Mouse (Mus musculus) right cerebral cortex, postnatal 14 days (tissue): ENCODE results near the gene Hist1h3g.
"Not testable (repeated sequence)": the region's sequence is repeated elsewhere in the genome, so short reads cannot be mapped to it uniquely, and the experiment has no call there.

Source experiments
- DNase-seq: peaks from one replicate; pipeline ENCODE4 v3.0.0; 2022

Gene Hist1h3g

DNA sequence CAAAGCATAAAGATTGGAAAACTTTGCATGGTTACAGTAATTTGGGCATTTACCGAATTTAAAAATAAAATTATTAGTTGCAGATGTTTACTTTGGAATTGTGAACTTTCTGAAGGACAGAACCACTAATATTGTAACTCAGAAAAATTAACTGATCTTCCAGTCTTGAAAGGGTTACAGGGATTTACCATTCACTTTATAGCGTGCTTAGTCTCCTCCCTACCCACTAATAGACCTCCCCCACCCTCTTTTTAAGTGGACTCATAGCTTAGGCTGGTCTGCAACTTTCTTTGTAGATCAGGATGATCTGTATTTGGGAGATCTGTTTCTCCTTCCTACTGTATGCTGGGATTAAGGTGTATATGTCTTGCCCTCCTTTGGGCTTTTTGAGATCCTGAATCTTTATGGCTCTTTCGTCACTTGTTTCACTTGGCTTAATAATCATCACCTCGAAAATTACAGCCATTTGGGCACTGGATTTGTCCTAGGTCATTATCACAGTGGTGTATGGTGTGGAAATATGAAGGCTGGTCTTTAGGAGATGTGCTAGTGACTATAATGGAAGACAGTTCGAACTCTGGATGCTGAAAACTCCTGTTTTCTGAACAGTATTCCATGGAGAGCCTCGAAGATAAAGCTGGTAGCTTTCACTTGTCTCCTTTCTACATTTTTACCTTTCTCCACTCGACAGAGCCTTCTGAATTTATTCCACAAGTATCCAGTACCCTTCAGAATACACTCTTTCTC lies 1.0 kb downstream of the Hist1h3g start:
- no peak for DNase-seq

DNA sequence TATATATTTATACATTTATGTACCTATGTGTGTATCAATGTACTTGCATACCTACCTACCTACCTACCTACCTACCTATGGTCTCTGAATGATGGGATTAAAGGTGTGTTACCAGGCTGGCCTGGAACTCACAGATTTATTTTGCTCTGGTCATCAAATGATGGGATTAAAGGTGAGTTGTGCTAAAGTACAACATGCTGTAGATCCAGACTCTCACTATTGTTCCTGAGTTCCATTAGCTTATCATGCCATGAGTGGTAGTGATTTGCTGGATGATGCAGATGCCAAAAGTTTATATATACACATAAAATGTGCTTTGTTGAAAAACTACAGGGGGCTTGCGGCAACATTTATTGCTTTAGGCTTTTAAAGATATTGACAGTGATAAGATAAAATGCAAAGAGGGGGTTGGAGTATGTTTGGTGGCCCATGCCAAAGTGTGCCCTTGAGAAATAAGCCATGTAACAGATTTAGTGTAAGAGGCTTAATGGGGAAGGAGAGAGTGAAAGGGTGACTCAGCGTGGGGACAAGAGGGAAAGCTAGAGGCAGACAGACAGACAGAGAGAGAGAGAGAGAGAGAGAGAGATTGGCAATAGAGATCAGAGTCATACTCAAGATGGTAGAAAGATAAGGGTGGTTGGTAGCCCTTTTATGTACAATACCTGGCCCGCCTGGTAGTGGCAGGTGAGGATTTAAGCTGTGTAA lies 1.9 kb downstream of the Hist1h3g start:
- DNase-seq: no peak

DNA sequence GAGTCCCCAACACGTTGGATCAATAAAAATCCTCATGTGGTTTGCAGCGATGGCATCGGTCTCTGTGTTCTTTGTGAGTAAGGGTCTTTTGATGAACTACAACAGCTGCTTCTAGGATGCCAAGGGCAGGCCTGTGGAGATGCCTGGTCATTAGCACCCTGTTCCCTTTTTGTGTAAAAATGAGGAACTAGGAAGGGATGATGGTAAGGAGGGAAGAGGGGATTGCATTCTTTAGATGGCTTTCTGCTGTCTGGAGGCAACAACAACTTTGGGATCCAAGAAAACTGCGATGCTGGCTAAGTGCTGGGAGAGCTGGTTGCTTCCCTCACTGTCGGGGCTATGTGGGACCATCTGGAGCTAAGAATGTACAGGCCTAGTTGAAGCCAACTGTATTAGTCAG lies 3.0 kb downstream of the Hist1h3g start:
- DNase-seq: no peak

DNA sequence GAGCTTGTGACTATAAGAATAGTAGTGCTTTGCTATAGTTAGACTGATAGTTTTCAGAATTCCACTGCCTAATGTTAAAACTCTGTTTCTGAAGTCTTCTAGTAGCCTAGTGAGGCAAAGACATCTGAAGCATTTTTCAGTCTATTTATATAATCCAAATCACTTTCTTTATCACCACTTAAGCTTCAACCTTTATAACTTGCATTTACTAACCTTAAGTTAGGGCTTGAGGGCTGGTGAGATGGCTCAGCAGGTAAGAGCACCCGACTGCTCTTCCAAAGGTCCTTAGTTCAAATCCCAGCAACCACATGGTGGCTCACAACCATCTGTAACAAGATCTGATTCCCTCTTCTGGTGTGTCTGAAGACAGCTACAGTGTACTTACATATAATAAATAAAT lies 4.6 kb downstream of the Hist1h3g start:
- DNase-seq: not testable (repeated sequence)

DNA sequence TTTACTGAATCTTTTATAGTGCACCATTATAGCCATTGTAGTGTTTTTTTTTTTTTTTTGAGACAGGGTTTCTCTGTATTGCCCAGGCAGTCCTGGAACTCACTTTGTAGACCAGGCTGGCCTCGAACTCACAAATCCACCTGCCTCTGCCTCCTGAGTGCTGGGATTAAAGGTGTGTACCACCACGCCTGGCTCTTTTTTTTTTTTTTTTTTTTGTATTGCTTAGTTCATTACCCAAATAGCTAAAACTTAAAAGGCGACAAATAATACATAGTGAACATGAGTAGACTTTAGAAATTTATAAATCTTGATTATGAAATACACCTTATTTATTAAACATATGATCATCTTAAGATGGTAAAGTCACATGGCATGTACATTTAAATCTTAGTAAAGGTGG lies 6.3 kb downstream of the Hist1h3g start:
- DNase-seq: no peak

DNA sequence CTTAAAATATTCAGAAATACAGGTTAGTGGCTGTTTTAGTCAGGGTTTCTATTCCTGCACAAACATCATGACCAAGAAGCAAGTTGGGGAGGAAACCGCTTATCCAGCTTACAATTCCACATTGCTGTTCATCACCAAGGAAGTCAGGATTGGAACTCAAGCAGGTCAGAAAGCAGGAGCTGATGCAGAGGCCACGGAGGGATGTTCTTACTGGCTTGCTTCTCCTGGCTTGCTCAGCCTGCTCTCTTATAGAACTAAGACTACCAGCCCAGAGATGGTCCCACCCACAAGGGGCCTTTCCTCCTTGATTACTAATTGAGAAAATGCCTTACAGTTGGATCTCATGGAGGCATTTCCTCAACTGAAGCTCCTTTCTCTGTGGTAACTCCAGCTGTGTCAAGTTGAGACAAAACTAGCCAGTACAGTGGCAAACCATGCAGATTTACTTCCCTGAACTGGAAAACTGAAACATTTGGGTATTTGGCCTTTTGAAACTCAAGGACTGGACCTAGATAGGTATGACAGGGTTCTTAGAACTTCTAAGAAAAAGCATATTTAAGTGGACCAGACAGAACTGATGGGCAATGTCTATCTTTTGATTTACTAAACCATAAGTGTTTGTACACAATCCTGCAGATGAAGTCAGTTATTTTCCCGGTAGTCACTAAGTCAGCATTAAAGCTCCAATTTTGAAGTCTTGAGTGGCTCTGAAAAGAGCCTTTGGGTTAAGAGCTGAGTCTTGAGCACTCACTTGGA lies 7.2 kb downstream of the Hist1h3g start:
- not testable (repeated sequence) for DNase-seq

DNA sequence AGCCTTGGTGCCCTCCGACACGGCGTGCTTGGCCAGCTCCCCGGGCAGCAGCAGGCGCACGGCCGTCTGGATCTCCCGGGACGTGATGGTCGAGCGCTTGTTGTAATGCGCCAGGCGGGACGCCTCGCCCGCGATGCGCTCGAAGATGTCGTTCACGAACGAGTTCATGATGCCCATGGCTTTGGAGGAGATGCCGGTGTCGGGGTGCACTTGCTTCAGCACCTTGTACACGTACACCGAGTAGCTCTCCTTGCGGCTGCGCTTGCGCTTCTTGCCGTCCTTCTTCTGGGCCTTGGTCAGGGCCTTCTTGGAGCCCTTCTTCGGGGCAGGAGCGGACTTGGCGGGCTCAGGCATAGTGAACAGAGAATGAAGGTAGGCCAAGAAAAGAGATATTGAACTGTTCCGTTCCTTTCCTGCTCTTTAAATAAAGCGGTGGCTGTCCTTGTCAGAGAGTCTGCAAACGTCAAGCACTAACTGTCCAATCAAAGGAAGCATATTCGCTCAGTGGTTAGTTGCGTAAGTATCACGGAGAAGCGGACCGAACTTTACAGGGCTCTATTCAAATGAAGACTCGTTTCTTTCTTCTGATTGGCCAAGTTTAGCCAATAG lies 7.9 kb downstream of the Hist1h3g start, which contains the start of gene Hist1h2bh:
TSS of gene Hist1h2bh (minus strand) at position 394 of the 609 bp plus-strand sequence.
- not testable (repeated sequence) for DNase-seq

GRCm38 (mm10) chr13:23543965-23544786 lies 9.0 kb downstream of the Hist1h3g start, which contains the start of gene Hist1h3f:
Gene Hist1h3f, plus strand, starts transcription at chr13:23544052.
- peak; percentile 25 for DNase-seq

- DNase-seq: not testable (repeated sequence)
Observed at GRCm38 (mm10) chr13:23544787-23545120, 9.5 kb downstream of the Hist1h3g start.

DNA sequence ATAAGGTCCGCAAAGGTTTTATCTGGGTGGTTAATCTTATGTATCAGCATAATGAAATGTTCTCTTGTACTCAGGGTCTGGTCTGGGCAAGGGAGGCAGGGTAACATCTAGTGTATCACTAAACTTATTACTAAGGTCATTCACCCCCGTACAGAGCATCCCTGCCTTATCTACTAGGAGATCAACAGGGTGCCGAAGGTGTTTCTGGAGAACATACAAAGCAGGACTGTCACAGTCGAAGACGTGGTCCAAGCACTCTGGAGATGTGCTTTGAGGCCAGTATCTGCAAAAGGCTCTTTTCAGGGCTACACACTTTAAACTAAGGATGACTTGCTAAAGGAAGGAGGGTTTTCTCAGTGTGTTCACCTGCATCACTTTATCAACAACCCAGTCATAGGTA lies 11.5 kb downstream of the Hist1h3g start:
- DNase-seq: no peak

- DNase-seq: no peak
Observed at GRCm38 (mm10) chr13:23550761-23551145, 15.5 kb downstream of the Hist1h3g start.

DNA sequence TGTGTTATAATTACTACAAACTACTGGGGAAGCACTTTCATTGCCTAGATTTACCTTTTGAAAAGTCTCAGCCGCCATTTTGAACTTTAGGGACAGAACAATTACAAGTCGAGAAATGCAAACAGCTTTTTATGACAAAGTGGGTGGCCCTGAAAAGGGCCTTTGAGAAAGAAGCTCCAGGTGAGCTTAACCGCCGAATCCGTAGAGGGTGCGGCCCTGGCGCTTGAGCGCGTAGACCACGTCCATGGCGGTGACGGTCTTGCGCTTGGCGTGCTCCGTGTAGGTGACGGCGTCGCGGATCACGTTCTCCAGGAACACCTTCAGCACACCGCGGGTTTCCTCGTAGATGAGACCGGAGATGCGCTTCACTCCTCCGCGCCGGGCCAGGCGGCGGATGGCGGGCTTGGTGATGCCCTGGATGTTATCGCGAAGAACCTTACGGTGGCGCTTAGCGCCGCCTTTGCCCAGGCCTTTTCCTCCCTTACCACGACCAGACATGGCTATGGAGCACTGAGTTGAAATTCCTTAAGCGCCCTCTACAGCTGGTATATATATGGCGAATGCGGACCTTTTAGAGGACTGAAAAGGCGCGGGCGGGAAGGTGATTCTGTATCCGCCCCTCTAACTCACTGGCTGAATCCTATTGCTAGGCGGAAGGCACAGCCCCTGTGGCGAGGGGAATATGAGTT lies 16.1 kb downstream of the Hist1h3g start, which contains the start of gene Hist1h4f:
TSS of gene Hist1h4f (minus strand) at position 503 of the 689 bp plus-strand sequence.
- DNase-seq: peak; percentile 82

GRCm38 (mm10) chr13:23551931-23552914 lies 17.0 kb downstream of the Hist1h3g start:
- no peak for DNase-seq

DNA sequence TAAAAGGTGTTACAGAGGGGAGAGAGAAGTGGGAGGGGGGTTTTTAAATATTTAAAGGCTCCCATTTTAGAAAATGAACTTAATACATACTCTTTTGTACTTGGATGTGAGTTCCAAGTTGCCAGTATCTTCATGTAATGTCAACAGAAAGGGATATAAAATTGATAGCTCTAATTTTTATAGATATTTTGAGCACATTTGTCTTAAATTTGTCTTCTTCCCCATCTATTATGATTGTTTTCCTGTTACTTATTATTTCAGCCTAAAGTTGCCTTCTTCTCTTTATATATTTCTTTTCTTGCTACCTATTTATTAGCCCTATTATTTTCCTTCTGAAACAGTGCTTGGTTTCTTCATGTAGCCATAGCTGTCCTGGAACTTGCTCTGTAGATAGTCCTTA lies 17.7 kb downstream of the Hist1h3g start, which contains the start of gene Hist1h1d:
TSS of gene Hist1h1d (plus strand) at position 301 of the 400 bp plus-strand sequence.
- no peak for DNase-seq

DNA sequence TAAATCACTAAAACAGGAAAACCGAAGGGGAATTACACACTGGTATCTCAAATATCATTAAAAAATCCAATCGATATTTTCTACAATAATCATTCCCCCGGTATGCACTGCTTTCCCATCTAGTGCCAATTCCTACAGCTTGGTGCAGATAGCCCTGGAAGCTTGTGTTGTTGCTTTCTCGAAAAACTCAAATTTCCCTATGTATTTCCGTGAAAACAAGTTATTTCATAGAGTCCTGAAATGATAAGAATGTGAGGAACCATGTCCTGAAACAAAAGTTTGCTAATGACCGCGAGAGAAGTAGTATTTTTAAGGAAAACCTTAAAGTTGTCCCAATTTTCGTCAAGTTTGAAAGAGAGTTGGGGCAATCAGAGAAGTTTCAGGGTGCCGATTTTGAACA lies 19.2 kb downstream of the Hist1h3g start:
- DNase-seq: no peak

- peak; percentile 68 for DNase-seq
Observed at GRCm38 (mm10) chr13:23554925-23555838, 20.0 kb downstream of the Hist1h3g start.

GRCm38 (mm10) chr13:23555839-23556416 lies 20.7 kb downstream of the Hist1h3g start:
- peak; percentile 10 for DNase-seq

DNA sequence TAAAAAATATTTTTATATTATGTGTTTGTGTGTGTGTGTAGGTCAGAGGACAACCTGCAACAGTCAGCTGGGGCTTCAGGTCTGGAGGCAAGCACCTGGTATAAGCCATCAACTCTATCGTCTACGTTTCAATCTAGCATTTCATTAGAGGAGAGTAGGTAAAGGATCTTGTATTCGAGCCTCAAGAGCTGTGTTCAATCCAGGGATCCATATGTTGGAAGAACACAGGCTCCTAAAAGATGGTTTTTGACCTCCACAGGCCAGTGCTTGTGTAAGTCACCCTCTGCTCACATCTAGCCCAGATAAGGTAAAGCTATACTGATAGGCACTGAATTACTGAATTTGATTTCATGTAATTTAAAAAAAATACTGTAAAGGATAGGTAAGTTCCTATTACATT lies 21.7 kb downstream of the Hist1h3g start:
- DNase-seq: no peak

- DNase-seq: not testable (repeated sequence)
Observed at GRCm38 (mm10) chr13:23560699-23561098, 25.5 kb downstream of the Hist1h3g start.
